Mouse (Mus musculus) forebrain, postnatal 0 days (tissue): ENCODE measurements at regions not wholly inside any gene's neighbourhood (a gene's known extent, or its start where the extent isn't known, plus 50 kb on each side); places are given as distances from the start of the nearest gene placed in this dataset.
A peak's percentile ranks its signal among the peaks of the same experiment; 100 is the strongest.
"Not testable (repeated sequence)": the region's sequence is repeated elsewhere in the genome, so short reads cannot be mapped to it uniquely, and the experiment has no call there.

Source experiments
- ATAC-seq: fragments of 200-750 bp; cut with Nextera tagmentation; 2 replicates; pipeline ENCODE4 v1.8.0; 2017; ENCODE audit warnings: mild to moderate bottlenecking, moderate library complexity
- DNase-seq: peaks from one replicate; pipeline ENCODE4 v3.0.0-alpha.2; 2015
- H3K27ac ChIP-seq: fragments of 300-500 bp; sonication (generic); 2 replicates; pipeline ENCODE4 v1.5.1; 2014; ENCODE audit warnings: low read depth, mild to moderate bottlenecking, antibody characterized with exemption, low read length, moderate library complexity, mixed read lengths
- H3K27me3 ChIP-seq: fragments of 300-500 bp; sonication (generic); 2 replicates; pipeline ENCODE4 v1.6.1; 2014; ENCODE audit warnings: mild to moderate bottlenecking, low read length, mixed read lengths; ENCODE audit not compliant: insufficient read depth
- H3K36me3 ChIP-seq: fragments of 300-500 bp; sonication (generic); 2 replicates; pipeline ENCODE4 v1.6.1; 2014; ENCODE audit warnings: mild to moderate bottlenecking, moderate library complexity; ENCODE audit not compliant: insufficient read depth
- H3K4me1 ChIP-seq: fragments of 300-500 bp; sonication (generic); 2 replicates; pipeline ENCODE4 v1.6.1; 2014; ENCODE audit warnings: antibody characterized with exemption; ENCODE audit not compliant: insufficient read depth
- H3K4me2 ChIP-seq: fragments of 300-500 bp; sonication (generic); 2 replicates; pipeline ENCODE4 v1.6.1; 2014; ENCODE audit warnings: low read depth, mild to moderate bottlenecking, moderate library complexity
- H3K4me3 ChIP-seq: fragments of 300-500 bp; sonication (generic); 2 replicates; pipeline ENCODE4 v1.5.1; 2014; ENCODE audit warnings: low read depth, low read length, mixed read lengths
- H3K9ac ChIP-seq: fragments of 300-500 bp; sonication (generic); 2 replicates; pipeline ENCODE4 v1.6.1; 2014; ENCODE audit warnings: mild to moderate bottlenecking
- H3K9me3 ChIP-seq: fragments of 300-500 bp; sonication (generic); 2 replicates; pipeline ENCODE4 v1.6.1; 2016; ENCODE audit warnings: low read length
- CTCF ChIP-seq: sonication (generic); IDR thresholded peaks from 2 replicates; pipeline ENCODE4 v1.5.1; 2016; ENCODE audit warnings: antibody characterized with exemption, control low read depth, low read depth
- WGBS: fragments of 180-500 bp; shearing (Covaris S2); extraction: QIAGEN DNeasy Blood & Tissue Kit; methylation state at CpG from one replicate; pipeline ENCODE4 v1.1.7; 2014; 5-methylcytosine and 5-hydroxymethylcytosine counted together

DNA sequence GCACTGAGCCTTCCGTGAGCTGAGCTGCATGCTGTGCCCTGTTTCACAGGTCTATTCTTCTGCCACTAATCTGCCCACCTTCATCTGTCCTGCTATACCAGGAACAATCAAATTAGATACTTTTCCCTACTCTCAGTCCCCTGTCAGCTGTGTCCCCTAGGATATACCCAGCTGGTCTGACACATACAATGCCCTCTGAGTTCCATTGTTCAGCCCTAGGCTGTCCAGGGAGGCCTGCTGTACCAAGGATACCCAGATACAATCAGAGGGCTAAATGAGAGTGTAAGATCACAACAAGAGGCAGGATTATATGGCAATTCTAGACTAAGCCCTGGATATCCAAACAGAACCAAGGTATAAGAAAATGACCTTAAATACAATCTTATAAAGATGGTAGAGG lies 487.6 kb upstream of the Dab2 start:
- H3K9ac ChIP-seq, result no peak overlapping the region
- H3K36me3 ChIP-seq, result no peaks in the 10 kb centered on the region
- ATAC-seq (no peak), DNase-seq (no peak)
- no peaks in the 10 kb centered on the region for H3K27me3 ChIP-seq
- H3K4me3 ChIP-seq, result no peak overlapping the region
- H3K4me2 ChIP-seq, result no peak overlapping the region
- no peak for TF ChIP-seq CTCF
- H3K9me3 ChIP-seq, result no peaks in the 10 kb centered on the region
- H3K4me1 ChIP-seq, result no peaks in the 10 kb centered on the region
- WGBS, result 82% methylated on average over 1 of the region's 1 CpGs
- H3K27ac ChIP-seq, result no peak overlapping the region

DNA sequence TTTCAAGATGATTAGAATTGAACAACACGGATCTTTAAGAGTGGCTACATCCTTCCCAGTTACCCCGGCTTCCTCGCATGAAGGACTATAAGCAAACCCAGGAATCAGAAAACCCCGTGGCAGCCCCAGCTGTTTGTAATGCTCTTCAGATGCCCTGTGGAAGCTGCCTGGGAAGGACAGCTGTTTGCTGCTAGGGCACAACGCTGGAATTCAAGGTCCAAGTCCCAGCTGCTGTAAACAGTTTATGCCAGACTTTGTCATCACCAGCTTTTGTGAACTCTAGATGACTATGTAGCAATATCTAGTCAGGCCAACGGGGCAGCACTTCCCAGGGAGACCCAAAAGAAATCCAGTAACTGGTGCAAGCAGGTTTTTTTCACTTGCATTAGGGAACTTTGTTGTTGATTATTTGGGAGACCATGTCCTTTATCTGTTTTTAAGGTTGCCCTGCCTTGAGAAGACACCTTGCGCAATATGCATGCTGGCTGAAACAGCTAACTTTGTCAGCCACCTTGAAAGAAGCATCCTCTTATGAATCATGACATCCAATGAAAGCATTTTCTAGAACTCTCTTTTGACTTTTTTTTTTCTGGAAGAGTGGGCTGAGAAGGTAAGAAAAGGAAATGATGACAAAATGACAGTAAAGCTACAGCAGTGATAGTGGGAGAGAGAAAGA lies 481.5 kb upstream of the Dab2 start:
- ATAC-seq, result no peak
- Histone ChIP-seq H3K9me3 (no peaks in the 10 kb centered on the region), H3K27ac (no peak overlapping the region), H3K36me3 (no peaks in the 10 kb centered on the region), H3K4me2 (no peak overlapping the region), H3K4me3 (no peak overlapping the region), H3K9ac (no peak overlapping the region), H3K4me1 (no peaks in the 10 kb centered on the region), H3K27me3 (no peaks in the 10 kb centered on the region)
- no peak for TF ChIP-seq CTCF
- no peak for DNase-seq
- 78% methylated on average over 7 of the region's 7 CpGs for WGBS

DNA sequence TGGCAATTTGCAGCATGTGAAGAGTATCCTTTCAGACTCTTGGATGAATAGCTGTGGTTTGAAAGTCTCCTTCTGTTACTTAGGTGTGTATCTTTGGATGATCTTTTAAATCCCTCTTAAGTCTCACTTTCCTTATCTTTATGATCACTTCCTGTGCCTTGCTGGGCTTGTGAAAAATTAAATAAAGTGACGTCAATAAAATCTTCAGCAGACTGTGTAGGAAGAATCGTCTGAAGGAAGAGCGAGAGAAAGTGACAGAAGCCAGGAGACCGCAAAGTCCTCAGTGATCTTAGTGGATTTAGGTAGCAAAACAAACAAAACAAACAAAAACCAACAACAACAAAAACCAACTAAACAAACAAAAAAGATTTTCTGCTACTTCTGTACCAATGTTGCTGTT lies 459.6 kb upstream of the Dab2 start:
- Histone ChIP-seq H3K9me3 (no peaks in the 10 kb centered on the region), H3K27me3 (no peaks in the 10 kb centered on the region), H3K27ac (no peak overlapping the region), H3K4me1 (no peaks in the 10 kb centered on the region), H3K4me2 (no peak overlapping the region), H3K36me3 (no peaks in the 10 kb centered on the region), H3K9ac (no peak overlapping the region), H3K4me3 (no peak overlapping the region)
- no peak for TF ChIP-seq CTCF
- WGBS, result 93% methylated on average over 4 of the region's 4 CpGs
- ATAC-seq (no peak), DNase-seq (no peak)

DNA sequence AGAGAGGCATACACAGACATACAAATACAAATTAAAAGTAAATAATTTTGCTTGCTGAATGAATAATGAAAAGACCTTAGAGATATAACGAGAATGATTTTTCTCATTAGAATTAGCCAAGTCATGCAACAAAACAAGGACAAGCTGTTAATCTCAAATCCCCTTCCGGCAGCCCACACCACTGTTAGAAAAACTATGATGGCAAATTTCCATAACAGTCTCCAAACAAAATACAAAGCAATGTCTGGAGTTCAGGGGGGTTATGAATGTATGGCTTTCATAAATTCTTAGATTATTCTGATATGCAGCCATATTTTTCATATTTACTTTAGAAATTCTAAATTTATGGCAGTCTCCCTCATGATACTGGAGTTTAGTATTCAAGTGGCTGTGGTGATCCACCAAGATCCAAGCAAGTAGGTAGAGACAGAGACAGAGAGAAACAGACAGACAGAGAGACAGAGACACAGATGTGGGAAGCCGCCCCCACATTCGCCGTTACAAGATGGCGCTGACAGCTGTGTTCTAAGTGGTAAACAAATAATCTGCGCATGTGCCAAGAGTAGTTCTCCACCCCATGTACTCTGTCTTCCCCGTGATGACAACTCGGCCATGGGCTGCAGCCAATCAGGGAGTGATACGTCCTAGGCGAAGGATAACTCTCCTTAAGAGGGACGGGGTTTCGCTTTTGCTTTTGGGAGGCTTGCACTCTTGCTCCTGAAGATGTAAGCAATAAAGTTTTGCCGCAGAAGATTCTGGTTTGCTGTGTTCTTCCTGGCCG lies 458.0 kb upstream of the Dab2 start:
- H3K36me3 ChIP-seq, H3K27me3 ChIP-seq, H3K9ac ChIP-seq, H3K9me3 ChIP-seq, H3K4me3 ChIP-seq, DNase-seq, ATAC-seq, H3K27ac ChIP-seq, H3K4me2 ChIP-seq, H3K4me1 ChIP-seq: not testable (repeated sequence)
- WGBS, result 91% methylated on average over 15 of the region's 15 CpGs

DNA sequence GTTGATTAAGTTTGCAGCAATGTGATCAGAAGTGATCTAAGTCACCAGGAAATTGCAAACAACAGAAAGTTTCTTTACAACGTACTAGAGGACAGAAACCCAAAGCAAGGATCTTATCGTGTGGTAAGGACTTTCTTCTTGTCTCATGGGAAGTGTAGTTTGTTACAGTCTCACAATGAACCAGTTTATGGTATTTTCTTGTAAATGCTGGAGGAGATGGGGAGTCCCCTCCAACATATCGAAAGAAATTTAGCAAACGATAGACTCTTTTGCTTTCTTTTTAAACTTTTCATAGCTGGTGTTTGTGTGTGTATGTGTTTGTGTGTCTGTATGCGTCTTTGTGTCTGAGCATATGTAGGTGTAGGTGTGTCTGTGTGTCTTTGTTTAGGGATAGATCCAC lies 453.0 kb upstream of the Dab2 start:
- H3K27ac ChIP-seq, result no peak overlapping the region
- H3K4me3 ChIP-seq, result no peak overlapping the region
- H3K36me3 ChIP-seq, result no peaks in the 10 kb centered on the region
- H3K27me3 ChIP-seq, result no peaks in the 10 kb centered on the region
- no peak overlapping the region for H3K9ac ChIP-seq
- no peak for DNase-seq
- no peaks in the 10 kb centered on the region for H3K4me1 ChIP-seq
- ATAC-seq, result no peak
- no peak overlapping the region for H3K4me2 ChIP-seq
- TF ChIP-seq CTCF, result no peak
- WGBS, result 91% methylated on average over 5 of the region's 5 CpGs
- no peaks in the 10 kb centered on the region for H3K9me3 ChIP-seq

DNA sequence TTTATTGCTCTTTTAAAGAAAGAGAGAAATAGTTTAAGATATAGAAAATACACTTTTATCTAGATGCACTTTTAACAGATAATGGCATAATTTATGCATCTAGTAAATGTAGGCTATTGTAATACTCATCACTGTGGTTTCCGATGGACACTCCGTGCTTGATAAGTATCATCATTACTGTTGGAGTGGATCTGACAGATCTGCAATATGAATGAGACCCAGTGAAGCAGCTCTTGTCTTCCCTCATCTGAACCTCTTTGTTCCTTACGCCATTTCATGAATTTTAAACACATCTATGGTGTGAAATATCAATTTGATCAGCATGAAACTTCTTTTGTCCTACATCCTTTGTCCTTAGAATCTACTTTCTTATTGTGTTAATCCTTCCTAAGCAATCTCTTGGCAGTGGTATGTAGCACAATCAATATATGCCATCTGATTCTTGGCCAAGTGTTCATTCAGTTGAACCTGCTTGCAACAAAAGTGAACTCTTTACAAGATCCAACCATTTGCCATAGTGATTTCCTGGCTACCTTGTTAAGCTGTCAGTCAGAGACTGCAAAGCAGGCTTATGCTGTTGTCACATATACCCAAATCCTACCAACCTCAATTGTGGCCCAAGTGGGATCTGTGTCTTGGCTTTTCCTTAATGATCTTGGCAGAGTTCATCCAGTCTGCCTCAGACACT lies 452.0 kb upstream of the Dab2 start:
- TF ChIP-seq CTCF, result no peak
- Histone ChIP-seq H3K36me3 (no peaks in the 10 kb centered on the region), H3K4me1 (no peaks in the 10 kb centered on the region), H3K4me3 (no peak overlapping the region), H3K9me3 (no peaks in the 10 kb centered on the region), H3K9ac (no peak overlapping the region), H3K27ac (no peak overlapping the region), H3K4me2 (no peak overlapping the region), H3K27me3 (no peaks in the 10 kb centered on the region)
- WGBS, result 54% methylated on average over 3 of the region's 3 CpGs
- ATAC-seq (peak; percentile 73), DNase-seq (peak; percentile 48)

DNA sequence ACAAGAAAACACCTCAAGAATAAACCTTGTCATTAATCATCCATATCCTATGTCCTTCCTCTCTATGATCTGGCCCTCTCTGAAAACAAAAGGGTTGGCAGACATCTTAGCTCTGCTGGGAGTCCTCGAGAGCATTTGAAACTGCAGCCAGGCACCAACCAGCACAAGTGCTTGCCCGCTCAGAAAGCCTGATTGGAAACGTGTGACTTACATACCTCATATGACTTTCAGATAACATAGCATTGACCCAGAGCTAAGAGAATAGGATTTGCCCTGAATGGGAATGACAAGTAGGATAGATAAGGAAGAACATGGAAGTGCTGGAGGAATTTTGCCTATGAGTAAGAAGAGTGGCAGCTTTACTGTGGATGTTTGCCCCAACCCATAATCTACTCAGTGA lies 447.1 kb upstream of the Dab2 start:
- 73% methylated on average over 3 of the region's 3 CpGs for WGBS
- no peaks in the 10 kb centered on the region for H3K4me1 ChIP-seq

More for the DNA sequence above, 447.1 kb upstream of the Dab2 start:
- H3K9me3 ChIP-seq, result no peaks in the 10 kb centered on the region
- H3K27ac ChIP-seq, result no peak overlapping the region
- no peak overlapping the region for H3K9ac ChIP-seq
- H3K27me3 ChIP-seq, result no peaks in the 10 kb centered on the region
- no peak overlapping the region for H3K4me2 ChIP-seq
- H3K36me3 ChIP-seq, result no peaks in the 10 kb centered on the region
- TF ChIP-seq CTCF, result no peak
- no peak for DNase-seq
- no peak for ATAC-seq
- no peak overlapping the region for H3K4me3 ChIP-seq
